Mouse (Mus musculus) kidney, adult 11 months (tissue): ENCODE data around the gene Nrxn3.

Experiments used
- DNase-seq: peaks from one replicate; pipeline ENCODE4 v3.0.0; 2022

Gene Nrxn3

GRCm38 (mm10) chr12:88944967-88945366, 222.3 kb downstream of the Nrxn3 start:
- DNase-seq, result no peak

- no peak for DNase-seq
These were observed 227.2 kb downstream of the Nrxn3 start for GRCm38 (mm10) chr12:88949870-88950269.

GRCm38 (mm10) chr12:88952937-88953600, 230.4 kb downstream of the Nrxn3 start:
- no peak for DNase-seq

GRCm38 (mm10) chr12:88953801-88954200, 231.1 kb downstream of the Nrxn3 start:
- DNase-seq, result no peak

GRCm38 (mm10) chr12:88957431-88957830, 234.8 kb downstream of the Nrxn3 start:
- peak; percentile 47 for DNase-seq

GRCm38 (mm10) chr12:88960817-88961216, 238.1 kb downstream of the Nrxn3 start:
- DNase-seq, result no peak

GRCm38 (mm10) chr12:88966329-88966728, 243.7 kb downstream of the Nrxn3 start:
- no peak for DNase-seq

GRCm38 (mm10) chr12:88976621-88977020, 253.9 kb downstream of the Nrxn3 start:
- DNase-seq, result no peak

GRCm38 (mm10) chr12:88983688-88984330, 261.1 kb downstream of the Nrxn3 start:
- DNase-seq, result no peak

GRCm38 (mm10) chr12:88984375-88984774, 261.7 kb downstream of the Nrxn3 start:
- DNase-seq, result peak; percentile 3

GRCm38 (mm10) chr12:88984804-88985203, 262.1 kb downstream of the Nrxn3 start:
- no peak for DNase-seq

GRCm38 (mm10) chr12:88987046-88987445, 264.4 kb downstream of the Nrxn3 start:
- no peak for DNase-seq

- no peak for DNase-seq
These were observed 268.1 kb downstream of the Nrxn3 start for GRCm38 (mm10) chr12:88990753-88991152.

- DNase-seq, result no peak
These were observed 269.5 kb downstream of the Nrxn3 start for GRCm38 (mm10) chr12:88992141-88992540.

- no peak for DNase-seq
These were observed 271.1 kb downstream of the Nrxn3 start for GRCm38 (mm10) chr12:88993788-88994187.

- no peak for DNase-seq
These were observed 293.8 kb downstream of the Nrxn3 start for GRCm38 (mm10) chr12:89016436-89016835.

- DNase-seq, result no peak
These were observed 302.5 kb downstream of the Nrxn3 start for GRCm38 (mm10) chr12:89025180-89025579.

GRCm38 (mm10) chr12:89035984-89036618, 313.4 kb downstream of the Nrxn3 start:
- DNase-seq, result peak; percentile 3

GRCm38 (mm10) chr12:89040151-89040550, 317.5 kb downstream of the Nrxn3 start:
- DNase-seq, result no peak

- no peak for DNase-seq
These were observed 318.9 kb downstream of the Nrxn3 start for GRCm38 (mm10) chr12:89041429-89042107.

- DNase-seq, result no peak
These were observed 326.6 kb downstream of the Nrxn3 start for GRCm38 (mm10) chr12:89049279-89049678.

- no peak for DNase-seq
These were observed 327.0 kb downstream of the Nrxn3 start for GRCm38 (mm10) chr12:89049686-89050085.

GRCm38 (mm10) chr12:89072436-89072835, 349.8 kb downstream of the Nrxn3 start:
- no peak for DNase-seq
